Mouse (Mus musculus) bone marrow macrophage, adult 2 months (primary cell): ENCODE data around the gene Olfr867.

ENCODE experiments used
- CTCF ChIP-seq: IDR thresholded peaks from 2 replicates; pipeline ENCODE4 v1.5.1; 2012; ENCODE audit warnings: low read depth, mild to moderate bottlenecking, low read length, moderate library complexity
- POLR2A ChIP-seq: IDR thresholded peaks from 2 replicates; pipeline ENCODE4 v1.6.1; 2012; ENCODE audit warnings: mild to moderate bottlenecking, low read depth, low read length, borderline replicate concordance

DNA sequence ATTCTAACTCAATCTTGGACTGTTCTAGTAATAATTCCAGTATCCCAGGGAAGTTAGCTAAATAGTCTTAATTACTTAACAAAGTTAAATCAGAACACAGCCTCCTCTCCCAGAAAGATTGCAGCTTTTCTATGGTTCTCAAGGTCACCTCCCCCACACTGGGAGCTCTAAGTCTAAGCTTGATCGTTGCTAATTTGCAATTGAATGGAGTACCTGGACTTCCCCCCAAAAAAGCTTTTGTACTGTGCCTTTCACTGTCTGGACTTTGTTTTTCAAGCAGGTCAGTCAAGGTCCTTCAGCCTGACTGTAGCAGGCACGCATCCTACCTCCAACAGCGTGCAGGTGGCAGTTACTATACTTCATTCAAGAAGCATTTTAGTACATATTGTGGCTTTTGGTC is 12.9 kb upstream of the Olfr867 start:
- TF ChIP-seq CTCF (no peak), POLR2A (no peak)
